Mouse (Mus musculus): Measurements from ENCODE around the gene Lrp2bp.

Gene Lrp2bp

DNA sequence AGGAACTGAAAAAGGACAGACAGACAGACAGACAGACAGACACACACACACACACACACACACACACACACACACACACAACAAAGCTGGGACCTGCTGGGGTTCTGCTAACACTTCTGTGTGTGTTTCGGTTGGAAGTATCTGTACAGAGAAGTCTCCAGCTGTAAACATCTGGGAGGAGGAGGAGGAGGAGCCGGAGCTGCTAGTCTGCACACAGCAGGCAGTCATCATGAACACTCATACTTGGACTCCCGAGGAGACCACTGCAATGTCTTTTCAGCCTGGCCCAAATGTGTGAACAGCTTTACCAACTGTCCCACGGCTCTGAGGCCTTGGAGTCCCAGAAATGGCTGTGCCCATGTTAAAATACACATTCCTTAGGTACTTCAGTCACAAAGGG is 25.3 kb downstream of the Lrp2bp start:
- DNase-seq (ENCODE audit: low read depth, low spot score) = no peak

DNA sequence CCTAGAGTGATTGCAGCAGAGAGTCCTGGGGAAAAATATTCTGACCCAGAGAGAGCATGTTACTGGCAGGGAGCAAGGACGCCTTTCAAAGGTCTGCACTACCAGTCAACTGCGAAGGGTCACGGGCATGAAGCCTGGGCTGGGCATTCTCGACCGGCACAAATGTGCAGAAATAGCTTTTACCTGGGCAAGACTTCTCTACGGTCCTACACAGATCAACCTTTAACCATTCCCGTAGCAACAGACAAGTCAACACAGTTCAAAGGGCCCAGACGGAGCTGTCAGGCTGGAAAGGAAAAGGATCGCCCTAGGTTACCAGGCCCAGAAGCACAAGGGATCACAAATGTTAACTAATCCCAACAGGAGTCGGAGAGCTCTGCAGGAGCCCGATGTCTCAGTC is 37.1 kb downstream of the Lrp2bp start:
- DNase-seq (ENCODE audit: low read depth, low spot score) = no peak

DNA sequence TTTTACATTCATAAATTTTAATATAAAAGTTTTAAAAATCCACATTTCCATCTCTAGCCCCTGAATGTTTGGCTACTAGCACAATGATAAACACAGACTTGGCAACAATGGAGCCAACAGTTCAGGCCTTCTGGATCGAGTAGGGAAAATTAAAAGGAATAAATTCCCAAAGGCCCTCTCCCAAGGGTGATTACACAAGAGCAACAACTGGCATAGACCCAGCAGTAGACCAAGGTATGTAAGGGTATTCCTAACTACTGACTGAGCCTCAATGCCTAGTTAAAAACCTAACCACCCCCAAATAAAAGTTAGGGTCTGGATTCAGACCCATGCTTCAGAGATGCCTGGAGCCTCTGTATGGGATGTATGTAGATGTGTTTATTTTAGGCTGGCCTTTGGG is 40.6 kb downstream of the Lrp2bp start:
- no peak for DNase-seq (ENCODE audit: low read depth, low spot score)

DNA sequence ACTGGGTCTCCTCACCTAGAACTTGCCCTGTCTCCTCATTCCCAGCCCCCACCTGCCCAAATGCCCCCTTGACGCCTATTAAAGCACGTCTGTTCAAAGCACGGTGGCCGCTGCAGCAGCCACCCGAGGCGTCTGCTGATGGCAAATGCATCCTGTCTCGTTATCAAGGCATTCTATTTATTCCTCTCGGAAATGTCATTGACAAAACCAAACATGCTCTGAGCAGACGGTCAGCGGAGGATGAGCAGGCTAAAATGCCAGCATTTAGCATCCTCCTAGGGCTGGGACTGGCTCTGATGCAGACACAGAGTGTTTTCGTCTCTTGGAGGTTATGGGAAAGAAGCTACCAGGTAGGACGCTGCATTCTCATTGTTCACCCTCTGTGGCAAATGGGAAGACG is 41.2 kb downstream of the Lrp2bp start:
- DNase-seq (ENCODE audit: low read depth, low spot score) = no peak

DNA sequence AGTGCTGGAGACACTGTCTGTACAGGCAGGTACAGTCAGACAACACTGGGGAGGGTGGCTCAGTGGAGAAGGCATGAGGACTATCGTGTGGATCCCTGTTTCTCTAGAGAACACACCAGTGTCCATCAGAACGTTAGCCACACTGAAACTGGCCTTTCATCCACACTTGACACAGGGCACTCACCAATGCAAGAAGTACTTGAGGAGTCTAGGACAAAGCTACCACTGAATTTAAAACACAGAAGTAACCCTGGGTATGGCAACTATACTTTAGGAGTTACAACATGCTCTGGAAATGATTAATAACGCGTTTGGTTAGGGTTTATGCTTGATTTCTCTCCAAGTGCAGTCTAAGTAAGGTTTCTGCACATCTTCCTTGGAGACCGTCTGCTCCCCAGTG is 73.7 kb downstream of the Lrp2bp start:
- DNase-seq (ENCODE audit: low read depth, low spot score) = no peak

DNA sequence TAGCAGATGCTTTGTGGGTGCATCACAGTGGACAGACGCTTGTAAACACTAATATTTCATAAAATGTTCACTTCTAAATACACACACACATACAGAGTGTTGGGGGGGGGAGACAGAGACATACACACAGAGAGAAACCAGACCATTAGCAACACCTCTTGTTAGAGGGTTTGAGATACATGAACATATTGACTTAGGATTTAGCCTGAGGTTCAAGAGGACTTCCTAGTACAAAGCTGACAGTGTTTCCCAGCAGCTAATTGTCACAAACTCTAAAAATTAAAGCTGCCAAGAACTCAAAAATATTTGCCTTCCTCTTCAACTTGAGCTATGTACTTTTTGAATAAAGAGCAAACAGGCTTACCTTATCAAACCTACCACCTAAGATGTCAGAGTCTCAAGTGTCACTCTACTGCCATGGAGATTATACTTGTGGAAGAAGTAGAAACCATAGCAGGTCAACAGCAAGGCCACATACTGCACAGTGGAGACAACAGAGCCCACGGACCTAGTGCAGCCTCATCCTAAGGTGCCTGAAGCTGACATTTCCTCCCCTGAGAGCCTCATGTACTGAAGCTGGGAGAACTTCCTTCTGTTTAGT is 74.5 kb downstream of the Lrp2bp start:
- DNase-seq (ENCODE audit: low read depth, low spot score) = no peak

DNA sequence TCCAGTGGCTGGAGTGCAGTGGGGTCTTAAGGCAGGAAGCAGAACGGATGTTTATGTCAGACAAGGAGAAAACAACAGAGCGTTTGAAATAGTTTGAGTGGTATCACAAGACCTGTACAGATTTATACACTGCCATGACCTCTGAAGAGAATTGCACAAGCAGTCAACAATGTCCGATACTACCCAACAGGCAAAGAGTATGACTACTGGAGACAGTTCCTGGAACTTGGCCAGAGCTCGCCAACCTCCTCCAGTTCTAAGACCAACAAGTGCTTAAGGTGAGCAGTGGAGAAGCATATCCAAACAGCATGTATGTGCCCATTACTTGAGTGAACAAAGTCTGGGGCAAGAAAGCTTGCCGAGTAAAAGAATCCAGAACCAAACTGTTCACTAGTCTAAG is 76.1 kb downstream of the Lrp2bp start:
- DNase-seq (ENCODE audit: low read depth, low spot score) = no peak

DNA sequence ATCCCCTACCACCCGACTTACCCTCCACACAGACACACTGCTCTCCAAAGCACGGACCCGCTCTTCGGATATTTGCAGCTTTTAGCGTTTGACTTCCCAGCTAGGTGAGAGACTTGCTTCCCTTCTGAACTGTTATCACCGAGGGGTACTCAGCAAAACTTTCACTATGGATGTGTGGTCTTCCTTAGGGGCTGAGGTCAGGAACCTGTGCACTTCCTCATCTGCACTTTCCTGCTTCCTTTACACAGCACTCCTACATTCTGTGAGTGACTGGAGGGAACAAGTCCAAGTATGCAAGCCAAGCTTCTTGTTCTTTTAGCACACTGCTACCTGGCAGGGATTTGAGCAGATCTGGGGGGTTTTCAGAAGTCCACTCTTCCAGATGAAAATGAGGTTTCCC is 79.8 kb downstream of the Lrp2bp start:
- no peak for DNase-seq (ENCODE audit: low read depth, low spot score)
